Mouse (Mus musculus) limb, embryonic 15.5 days (tissue): Measurements from ENCODE around the gene Aqp9. TPM values are rescaled to one million over a fixed set of nuclear protein-coding genes. Genes with fewer than 3 reads are reported as not detected.

ENCODE experiments used
- ATAC-seq: fragments of 200-750 bp; cut with Nextera tagmentation; 2 replicates; pipeline ENCODE4 v1.8.0; 2017; ENCODE audit warnings: low read depth, moderate TSS enrichment; ENCODE audit not compliant: insufficient number of reproducible peaks, low FRiP score, low TSS enrichment
- H3K27ac ChIP-seq: fragments of 300-500 bp; sonication (generic); 2 replicates; pipeline ENCODE4 v1.5.1; 2015; ENCODE audit warnings: moderate library complexity, mild to moderate bottlenecking, inconsistent platforms
- H3K27me3 ChIP-seq: fragments of 300-500 bp; sonication (generic); 2 replicates; pipeline ENCODE4 v1.6.1; 2015; ENCODE audit warnings: inconsistent platforms
- H3K36me3 ChIP-seq: fragments of 300-500 bp; sonication (generic); 2 replicates; pipeline ENCODE4 v1.6.1; 2015; ENCODE audit warnings: inconsistent platforms
- H3K4me1 ChIP-seq: fragments of 300-500 bp; sonication (generic); 2 replicates; pipeline ENCODE4 v1.6.1; 2015; ENCODE audit warnings: inconsistent platforms
- H3K4me2 ChIP-seq: fragments of 300-500 bp; sonication (generic); 2 replicates; pipeline ENCODE4 v1.6.1; 2015; ENCODE audit warnings: mild to moderate bottlenecking, inconsistent platforms
- H3K4me3 ChIP-seq: fragments of 300-500 bp; sonication (generic); 2 replicates; pipeline ENCODE4 v1.5.1; 2015; ENCODE audit warnings: mild to moderate bottlenecking, inconsistent platforms
- H3K9ac ChIP-seq: fragments of 300-500 bp; sonication (generic); 2 replicates; pipeline ENCODE4 v1.6.1; 2015; ENCODE audit warnings: inconsistent platforms
- H3K9me3 ChIP-seq: fragments of 300-500 bp; sonication (generic); 2 replicates; pipeline ENCODE4 v1.6.1; 2016; ENCODE audit warnings: inconsistent platforms
- WGBS: fragments of 180-500 bp; shearing (Covaris S2); methylation state at CpG from one replicate; pipeline ENCODE4 v1.1.7; 2015; 5-methylcytosine and 5-hydroxymethylcytosine counted together
- polyA plus RNA-seq: library from polyadenylated mRNA; unstranded; fragments of >200 nt; fragmentation: Nextera tagmentation; extraction: Ambion mirVana; gene quantifications from 2 replicates; pipeline ENCODE4 v1.2.1, GENCODE M21; 2015

Aqp9 gene
- 0.50 and 1.2 TPM in 2 replicates for polyA plus RNA-seq

GRCm38 (mm10) chr9:71168511-71168910 lies at the start of gene Aqp9:
TSS of gene Aqp9 (minus strand) at chr9:71168682.
- Histone ChIP-seq H3K4me1 (peaks cover 18% of the 10 kb centered on the region), H3K36me3 (no peaks in the 10 kb centered on the region), H3K9ac (no peak within 1 kb of the TSS), H3K4me2 (peak within 1 kb of the TSS; percentile 8; the same call in 1 of the 2 replicates), H3K9me3 (no peaks in the 10 kb centered on the region), H3K27ac (no peak within 1 kb of the TSS), H3K27me3 (no peaks in the 10 kb centered on the region), H3K4me3 (no peak within 1 kb of the TSS)
- ATAC-seq = no peak
- WGBS = 26% methylated on average over 12 of the region's 12 CpGs

GRCm38 (mm10) chr9:71217793-71218095 lies 49.3 kb upstream of the Aqp9 start:
- Histone ChIP-seq H3K27me3 (peaks cover 64% of the 10 kb centered on the region), H3K4me3 (no peak overlapping the region), H3K4me2 (no peak overlapping the region), H3K36me3 (no peaks in the 10 kb centered on the region), H3K27ac (no peak overlapping the region), H3K9ac (no peak overlapping the region), H3K9me3 (no peaks in the 10 kb centered on the region), H3K4me1 (peaks cover 18% of the 10 kb centered on the region)
- WGBS = 16% methylated on average over 5 of the region's 5 CpGs
- ATAC-seq = no peak

GRCm38 (mm10) chr9:71216996-71217792 lies 48.7 kb upstream of the Aqp9 start:
- peaks cover 69% of the 10 kb centered on the region for H3K27me3 ChIP-seq
- peak overlapping the region; percentile 48 for H3K4me3 ChIP-seq
- no peak overlapping the region for H3K27ac ChIP-seq
- WGBS = 3% methylated on average over 20 of the region's 20 CpGs
- no peaks in the 10 kb centered on the region for H3K9me3 ChIP-seq
- H3K4me1 ChIP-seq = peaks cover 18% of the 10 kb centered on the region
- H3K4me2 ChIP-seq = no peak overlapping the region
- no peak overlapping the region for H3K9ac ChIP-seq
- no peak for ATAC-seq
- H3K36me3 ChIP-seq = no peaks in the 10 kb centered on the region

GRCm38 (mm10) chr9:71216036-71216995 lies 47.8 kb upstream of the Aqp9 start:
- peak overlapping the region; percentile 83 for H3K4me2 ChIP-seq
- no peak for ATAC-seq
- no peak overlapping the region for H3K27ac ChIP-seq
- peaks cover 18% of the 10 kb centered on the region for H3K4me1 ChIP-seq
- H3K4me3 ChIP-seq = peak overlapping the region; percentile 48
- H3K9ac ChIP-seq = no peak overlapping the region
- H3K36me3 ChIP-seq = no peaks in the 10 kb centered on the region
- WGBS = under 1% methylated on average over 57 of the region's 57 CpGs
- no peaks in the 10 kb centered on the region for H3K9me3 ChIP-seq
- H3K27me3 ChIP-seq = peaks cover 74% of the 10 kb centered on the region

- ATAC-seq = peak; percentile 65; the same call in 1 of the 2 replicates
- H3K9me3 ChIP-seq = no peaks in the 10 kb centered on the region
- no peaks in the 10 kb centered on the region for H3K36me3 ChIP-seq
- H3K4me1 ChIP-seq = peaks cover 18% of the 10 kb centered on the region
- H3K9ac ChIP-seq = peak within 1 kb of the TSS; percentile 28
- H3K4me2 ChIP-seq = peak within 1 kb of the TSS; percentile 83
- H3K27me3 ChIP-seq = peaks cover 76% of the 10 kb centered on the region
- H3K27ac ChIP-seq = no peak within 1 kb of the TSS
- peak within 1 kb of the TSS; percentile 48 for H3K4me3 ChIP-seq
- WGBS = under 1% methylated on average over 76 of the region's 97 CpGs
These were observed 47.0 kb upstream of the Aqp9 start, which contains the start of gene Aldh1a2 for GRCm38 (mm10) chr9:71215248-71216035. TSS of gene Aldh1a2 (plus strand) at chr9:71215789.

- no peak for ATAC-seq
- WGBS = 25% methylated on average over 4 of the region's 4 CpGs
- H3K27ac ChIP-seq = no peak overlapping the region
These were observed 45.2 kb upstream of the Aqp9 start for GRCm38 (mm10) chr9:71213636-71214035.

GRCm38 (mm10) chr9:71210870-71211269 lies 42.4 kb upstream of the Aqp9 start:
- ATAC-seq = no peak
- Histone ChIP-seq H3K4me1 (peaks cover 8% of the 10 kb centered on the region), H3K27ac (no peak overlapping the region), H3K27me3 (peaks cover 57% of the 10 kb centered on the region), H3K4me3 (no peak overlapping the region), H3K4me2 (no peak overlapping the region), H3K9ac (no peak overlapping the region), H3K36me3 (no peaks in the 10 kb centered on the region), H3K9me3 (no peaks in the 10 kb centered on the region)
- 14% methylated on average over 2 of the region's 2 CpGs for WGBS

More at GRCm38 (mm10) chr9:71213636-71214035, 45.2 kb upstream of the Aqp9 start:
- H3K27me3 ChIP-seq = peaks cover 74% of the 10 kb centered on the region
- H3K4me3 ChIP-seq = no peak overlapping the region
- H3K4me1 ChIP-seq = peaks cover 18% of the 10 kb centered on the region
- no peak overlapping the region for H3K4me2 ChIP-seq
- H3K9ac ChIP-seq = no peak overlapping the region
- no peaks in the 10 kb centered on the region for H3K36me3 ChIP-seq
- H3K9me3 ChIP-seq = no peaks in the 10 kb centered on the region

GRCm38 (mm10) chr9:71209299-71209698 lies 40.8 kb upstream of the Aqp9 start:
- Histone ChIP-seq H3K4me3 (no peak overlapping the region), H3K27me3 (peaks cover 41% of the 10 kb centered on the region), H3K9me3 (no peaks in the 10 kb centered on the region), H3K36me3 (no peaks in the 10 kb centered on the region), H3K4me2 (no peak overlapping the region), H3K9ac (no peak overlapping the region), H3K4me1 (no peaks in the 10 kb centered on the region), H3K27ac (no peak overlapping the region)
- ATAC-seq = no peak
- WGBS = 57% methylated on average over 3 of the region's 3 CpGs

GRCm38 (mm10) chr9:71202265-71202664 lies 33.8 kb upstream of the Aqp9 start:
- Histone ChIP-seq H3K27ac (no peak overlapping the region), H3K4me3 (no peak overlapping the region), H3K4me1 (no peaks in the 10 kb centered on the region), H3K9ac (no peak overlapping the region), H3K27me3 (no peaks in the 10 kb centered on the region), H3K36me3 (no peaks in the 10 kb centered on the region), H3K4me2 (no peak overlapping the region), H3K9me3 (no peaks in the 10 kb centered on the region)
- WGBS = 72% methylated on average over 4 of the region's 4 CpGs
- ATAC-seq = no peak

GRCm38 (mm10) chr9:71198826-71199225 lies 30.3 kb upstream of the Aqp9 start:
- whole genome bisulfite sequencing = 75% methylated on average over 5 of the region's 5 CpGs
- ATAC-seq = no peak
- H3K4me3 ChIP-seq = no peak overlapping the region
- H3K27me3 ChIP-seq = no peaks in the 10 kb centered on the region
- no peak overlapping the region for H3K27ac ChIP-seq
- no peaks in the 10 kb centered on the region for H3K36me3 ChIP-seq
- no peaks in the 10 kb centered on the region for H3K4me1 ChIP-seq
- no peaks in the 10 kb centered on the region for H3K9me3 ChIP-seq
- H3K4me2 ChIP-seq = no peak overlapping the region
- H3K9ac ChIP-seq = no peak overlapping the region

GRCm38 (mm10) chr9:71188647-71189415 lies 20.3 kb upstream of the Aqp9 start:
- H3K4me3 ChIP-seq = no peak overlapping the region
- no peak for ATAC-seq
- no peaks in the 10 kb centered on the region for H3K4me1 ChIP-seq
- H3K36me3 ChIP-seq = no peaks in the 10 kb centered on the region
- no peak overlapping the region for H3K27ac ChIP-seq
- H3K4me2 ChIP-seq = peak overlapping the region; percentile 36
- H3K9me3 ChIP-seq = no peaks in the 10 kb centered on the region
- H3K27me3 ChIP-seq = no peaks in the 10 kb centered on the region
- WGBS = 9% methylated on average over 12 of the region's 12 CpGs
- H3K9ac ChIP-seq = no peak overlapping the region
